Mouse (Mus musculus): ENCODE results near the gene Iqgap3.

DNA sequence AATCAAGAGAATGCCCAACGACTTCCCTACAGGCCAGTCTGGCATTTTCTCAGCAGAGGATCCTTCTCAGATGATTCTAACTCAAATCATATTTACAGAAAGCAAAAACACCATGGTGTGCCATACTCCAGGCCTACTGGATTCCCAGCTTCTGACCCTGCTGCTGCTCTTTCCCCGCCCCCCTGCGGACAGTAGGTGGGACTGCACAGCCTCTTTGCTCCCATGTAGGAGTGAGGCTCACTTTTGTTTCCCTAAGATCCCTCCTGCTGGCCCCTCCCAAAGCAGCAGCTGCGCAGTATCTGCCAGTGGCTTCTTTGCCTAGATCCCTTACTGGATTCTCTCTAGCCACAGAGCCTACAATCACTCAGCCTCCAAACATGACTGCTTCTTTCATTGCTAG, 24.4 kb downstream of the Iqgap3 start:
- TF ChIP-seq CTCF (IDR thresholded peaks at IDR 0.05), result no peak
- no peak for TF ChIP-seq EP300 (IDR thresholded peaks at IDR 0.05; ENCODE audit: insufficient read depth, low read depth, low read length)

Data from heart, adult 2 months (tissue).